In genomic region chr7:91442447-91443376, GRCm38 (mm10) we compare ENCODE assay signal across 12 mouse cellular contexts.
DNase-seq lines count a peak whose midpoint lies in the region; ATAC-seq and TF ChIP-seq lines count a peak whose summit lies in the region.
"Had no signal": no experiment of that assay in that cellular context is flagged by ENCODE, and none has a peak within 500 bp of the region (broad histone marks: within the 10 kb centered on the region; RNA-seq: fewer than 3 reads in every experiment).

No protein-coding gene starts in this region.

- H3K4me1 ChIP-seq in cortical plate, adult 2 months (ENCODE audit: control insufficient read depth, insufficient read depth, low read length), result peaks cover 9% of the 10 kb centered on the region; the same call in 1 of the 2 replicates
- H3K4me1 ChIP-seq in hindbrain, embryonic 16.5 days (ENCODE audit: control insufficient read depth, insufficient read depth, low read depth, low read length), result peaks cover 5% of the 10 kb centered on the region
- H3K4me1 ChIP-seq in neural tube, embryonic 15.5 days, result peaks cover 9% of the 10 kb centered on the region
- H3K4me1 ChIP-seq in liver, embryonic 11.5 days (replicated peaks; ENCODE audit: control insufficient read depth, insufficient read depth, low read length), result no peaks in the 10 kb centered on the region
- H3K4me1 ChIP-seq: limb, embryonic 15.5 days had no signal

- no peak for TF ChIP-seq POLR2A in cortical plate, adult 2 months (IDR thresholded peaks at IDR 0.05; ENCODE audit: extremely low read depth, insufficient read depth, low read length)

- TF ChIP-seq CTCF in cortical plate, adult 2 months (IDR thresholded peaks at IDR 0.05; ENCODE audit: extremely low read depth, insufficient read depth, low read length), result no peak

- H3K9me3 ChIP-seq in hindbrain, embryonic 16.5 days (ENCODE audit: control insufficient read depth, low read length), result no peaks in the 10 kb centered on the region
- no peaks in the 10 kb centered on the region for H3K9me3 ChIP-seq in neural tube, embryonic 15.5 days (replicated peaks)
- H3K9me3 ChIP-seq in liver, embryonic 11.5 days (ENCODE audit: control insufficient read depth, low read length), result no peaks in the 10 kb centered on the region
- H3K9me3 ChIP-seq: G1E; limb, embryonic 15.5 days had no signal

- H3K9ac ChIP-seq in hindbrain, embryonic 16.5 days (ENCODE audit: low read depth, low read length), result no peak overlapping the region
- H3K9ac ChIP-seq in neural tube, embryonic 15.5 days (replicated peaks), result no peak overlapping the region
- no peak overlapping the region for H3K9ac ChIP-seq in liver, embryonic 11.5 days (ENCODE audit: low read depth, low read length)
- H3K9ac ChIP-seq: limb, embryonic 15.5 days had no signal

- peak overlapping the region; percentile 13 for H3K4me2 ChIP-seq in hindbrain, embryonic 16.5 days (ENCODE audit: low read length)
- H3K4me2 ChIP-seq in neural tube, embryonic 15.5 days, result peak overlapping the region; percentile 28
- no peak overlapping the region for H3K4me2 ChIP-seq in liver, embryonic 11.5 days
- H3K4me2 ChIP-seq: heart, embryonic 11.5 days; limb, embryonic 15.5 days had no signal

- H3K36me3 ChIP-seq in hindbrain, embryonic 16.5 days (ENCODE audit: control insufficient read depth, insufficient read depth, low read length), result no peaks in the 10 kb centered on the region
- H3K36me3 ChIP-seq in neural tube, embryonic 15.5 days, result no peaks in the 10 kb centered on the region
- H3K36me3 ChIP-seq in liver, embryonic 11.5 days (ENCODE audit: control insufficient read depth, insufficient read depth, low read length), result no peaks in the 10 kb centered on the region
- H3K36me3 ChIP-seq: G1E; limb, embryonic 15.5 days had no signal

- DNase-seq in R1 (ENCODE audit: low read depth, low spot score), result peak; percentile 5
- DNase-seq in heart, postnatal 4 days, result no peak
- DNase-seq in liver, embryonic 11.5 days (ENCODE audit: low spot score), result no peak
- no peak for DNase-seq in urinary bladder, postnatal 36 days (ENCODE audit: low spot score in 2 of 2)
- DNase-seq: kidney, adult 9 months; thymus, postnatal 4 days had no signal

- no peaks in the 10 kb centered on the region for H3K27me3 ChIP-seq in hindbrain, embryonic 16.5 days (replicated peaks; ENCODE audit: control insufficient read depth, insufficient read depth, low read length)
- H3K27me3 ChIP-seq in neural tube, embryonic 15.5 days (replicated peaks), result no peaks in the 10 kb centered on the region
- no peaks in the 10 kb centered on the region for H3K27me3 ChIP-seq in liver, embryonic 11.5 days (replicated peaks; ENCODE audit: control insufficient read depth, insufficient read depth, low read length)
- H3K27me3 ChIP-seq: limb, embryonic 15.5 days had no signal

- no peak overlapping the region for H3K4me3 ChIP-seq in cortical plate, adult 2 months (ENCODE audit: insufficient read depth, low read length)
- H3K4me3 ChIP-seq in hindbrain, embryonic 16.5 days (ENCODE audit: low read length), result no peak overlapping the region
- H3K4me3 ChIP-seq in neural tube, embryonic 15.5 days (replicated peaks), result no peak overlapping the region
- no peak overlapping the region for H3K4me3 ChIP-seq in liver, embryonic 11.5 days (ENCODE audit: low read depth, low read length)
- H3K4me3 ChIP-seq: limb, embryonic 15.5 days had no signal

- ATAC-seq in hindbrain, embryonic 16.5 days, result peak; percentile 80
- peak; percentile 82 for ATAC-seq in neural tube, embryonic 15.5 days (ENCODE audit: low FRiP score)
- no peak for ATAC-seq in liver, embryonic 11.5 days (replicated peaks; ENCODE audit: low FRiP score)

- peak overlapping the region; percentile 87 for H3K27ac ChIP-seq in cortical plate, adult 2 months (ENCODE audit: insufficient read depth, low read length)
- H3K27ac ChIP-seq in hindbrain, embryonic 16.5 days (ENCODE audit: low read depth, low read length), result peak overlapping the region; percentile 60; the same call in 1 of the 2 replicates
- peak overlapping the region; percentile 29 for H3K27ac ChIP-seq in neural tube, embryonic 15.5 days (replicated peaks)
- H3K27ac ChIP-seq in liver, embryonic 11.5 days (ENCODE audit: low read depth, low read length), result no peak overlapping the region
- H3K27ac ChIP-seq: limb, embryonic 15.5 days had no signal

- 45% methylated on average over 11 of the region's 11 CpGs for WGBS in hindbrain, embryonic 16.5 days
- 49% methylated on average over 11 of the region's 11 CpGs for WGBS in neural tube, embryonic 15.5 days
- 70% methylated on average over 11 of the region's 11 CpGs for WGBS in liver, embryonic 11.5 days
